Mouse (Mus musculus): ENCODE results near the gene Trim71.

Trim71 gene

DNA sequence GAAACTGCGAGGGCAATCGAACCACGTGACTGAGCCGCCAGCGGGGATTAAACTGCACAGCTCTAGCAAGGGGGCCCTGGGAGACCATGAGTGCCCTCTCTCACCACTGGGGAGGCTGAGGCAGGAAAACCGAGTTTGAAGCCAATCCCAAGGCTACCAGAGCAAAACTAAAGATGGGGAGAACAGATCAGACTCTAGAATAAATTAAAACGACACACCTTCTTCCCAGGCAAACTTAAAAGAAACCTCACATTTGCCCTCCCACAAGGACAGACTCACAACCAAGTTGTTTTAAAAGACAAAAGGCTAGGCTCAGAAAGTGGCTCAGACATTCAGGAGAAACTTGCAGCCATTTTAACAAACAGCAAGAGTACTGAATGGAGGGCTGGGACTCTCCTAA lies 7.1 kb downstream of the Trim71 start:
- CTCF ChIA-PET: no interaction called here

DNA sequence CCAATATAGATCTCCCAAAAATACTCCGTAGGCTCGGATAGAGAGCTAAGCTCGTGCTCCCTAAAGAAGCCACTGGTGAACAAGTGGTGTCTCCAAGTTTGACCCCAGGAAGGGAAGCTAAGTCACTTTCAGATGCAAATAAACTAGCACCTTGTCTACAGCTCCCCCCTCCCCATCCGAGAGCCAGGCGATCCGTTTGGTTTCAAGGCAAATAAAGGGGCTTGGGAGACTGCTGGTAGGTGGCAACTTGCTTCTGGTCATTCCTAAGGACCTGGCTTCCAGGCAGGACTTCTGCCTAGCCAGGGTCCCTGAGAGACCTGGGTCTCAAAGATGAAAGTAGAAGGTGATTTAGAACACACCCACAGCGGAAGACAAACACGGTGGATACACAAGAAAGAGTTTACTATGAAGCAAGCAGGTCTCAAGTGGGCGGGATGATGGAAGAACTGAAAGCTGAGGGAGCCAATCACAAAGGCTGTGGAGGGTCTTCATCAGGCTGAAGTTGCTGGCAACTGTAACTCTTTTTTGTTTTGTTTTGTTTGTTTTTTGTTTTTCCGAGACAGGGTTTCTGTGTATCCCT lies 7.8 kb downstream of the Trim71 start:
- CTCF ChIA-PET: interaction anchor here (0.6 kb wide), 1 partner anchor 12 kb away, joined by 3 read pairs; no protein-coding TSS in a partner anchor

DNA sequence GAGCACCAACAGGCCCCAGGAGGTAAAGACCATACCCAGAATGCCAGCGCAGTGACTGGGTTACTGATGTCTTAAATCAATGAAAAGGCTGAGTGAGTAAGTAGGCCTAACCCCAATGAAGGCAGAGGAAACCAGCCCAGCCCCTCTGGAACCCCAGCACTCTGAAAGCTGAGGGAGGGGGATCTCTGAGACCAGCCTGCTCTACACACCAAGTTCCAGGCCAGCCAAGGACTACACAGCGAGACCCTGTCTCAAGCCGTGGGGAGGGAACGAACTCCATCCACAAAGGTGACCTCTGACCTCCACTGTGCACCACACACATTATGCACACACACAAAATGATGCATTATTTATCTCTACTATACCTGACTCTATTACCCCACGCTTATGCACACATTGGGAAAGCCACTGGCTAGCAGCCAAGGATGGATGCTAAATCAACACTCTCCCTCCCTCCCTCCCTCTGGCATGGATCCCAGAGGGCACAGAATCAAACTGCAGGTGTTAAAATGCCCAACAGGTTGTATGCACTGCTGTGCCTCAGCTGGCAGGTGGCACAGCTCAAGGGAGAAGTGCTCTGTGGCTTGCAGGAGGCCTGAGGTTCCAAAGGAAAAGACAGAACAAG lies 9.7 kb downstream of the Trim71 start:
- CTCF ChIA-PET: no interaction called here

DNA sequence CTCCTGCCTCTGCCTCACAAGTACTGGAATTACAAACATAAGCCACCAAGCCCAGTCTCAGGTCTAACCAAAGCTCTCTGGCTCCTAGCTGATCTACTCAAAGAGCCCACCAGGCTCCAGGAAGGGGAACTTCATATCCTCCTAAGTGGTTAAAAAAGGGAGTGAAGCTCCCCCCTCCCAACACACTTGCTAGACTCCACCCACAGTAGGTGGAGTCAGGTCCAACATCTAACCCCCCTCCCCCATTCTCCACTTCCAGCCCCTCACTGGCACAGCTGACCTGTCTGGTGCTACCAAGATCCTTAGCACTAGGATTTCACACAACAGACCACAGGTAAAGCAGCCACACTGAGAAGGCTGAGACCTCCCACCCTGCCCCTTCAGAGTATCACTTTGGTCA lies 10.3 kb downstream of the Trim71 start:
- CTCF ChIA-PET: no interaction called here

DNA sequence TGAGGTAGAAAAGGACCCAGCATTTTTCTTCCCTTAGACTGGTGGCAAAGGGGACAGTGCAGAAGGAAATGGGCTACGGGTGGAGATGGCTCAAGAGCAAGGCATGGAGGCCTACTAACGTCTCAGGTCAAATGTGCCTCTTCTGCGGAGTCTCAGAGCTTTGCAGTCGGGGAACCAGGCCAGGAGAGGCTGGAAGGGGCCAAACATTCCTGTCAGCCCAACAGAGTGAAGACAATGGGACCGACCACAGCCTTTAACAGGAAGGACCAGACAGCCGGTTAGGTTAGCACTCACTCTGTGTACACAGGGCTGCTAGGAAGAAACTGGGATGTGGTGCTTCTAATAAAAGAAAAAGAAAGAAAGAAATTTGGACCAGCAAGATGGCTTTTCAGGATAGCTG lies 14.1 kb downstream of the Trim71 start:
- CTCF ChIA-PET: no interaction called here

DNA sequence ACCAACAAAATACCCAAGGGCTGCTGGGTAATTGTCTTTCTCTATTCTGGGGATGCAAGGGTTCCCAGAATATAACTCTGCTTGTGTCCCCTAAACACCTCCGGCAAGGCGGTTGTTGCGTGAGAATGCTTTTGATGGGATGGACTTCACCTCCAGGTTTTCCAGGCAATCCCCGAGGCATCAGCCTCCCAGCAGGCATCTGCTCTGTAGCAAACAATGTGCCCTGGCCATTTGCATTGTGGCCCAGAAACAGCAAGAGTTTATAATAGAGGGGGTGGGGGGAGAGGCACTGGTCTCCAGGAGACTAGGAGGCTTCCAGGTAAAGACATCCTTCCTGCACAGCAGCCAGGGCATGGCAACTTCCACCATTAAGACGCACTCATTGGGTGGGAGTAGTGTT lies 15.1 kb downstream of the Trim71 start:
- CTCF ChIA-PET: no interaction called here

DNA sequence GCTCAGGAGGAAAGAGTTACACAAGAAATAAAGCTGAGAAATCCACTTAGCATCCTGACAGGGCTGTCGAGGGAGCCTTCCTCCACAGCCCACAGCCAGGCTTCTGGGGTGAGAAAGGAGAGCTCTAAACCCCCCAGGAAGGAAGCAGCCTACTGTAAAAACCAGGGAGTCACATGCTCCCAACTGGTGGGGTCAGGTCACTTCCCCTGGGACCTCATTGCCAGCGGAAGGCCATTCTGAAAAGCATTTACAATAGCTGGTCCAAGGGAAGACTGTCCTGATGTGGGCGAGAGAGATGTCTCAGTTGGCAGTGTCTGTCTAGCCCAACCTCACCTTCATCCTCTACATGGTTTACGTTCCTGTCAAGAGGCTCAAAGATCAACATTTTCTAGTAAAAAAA lies 15.7 kb downstream of the Trim71 start:
- CTCF ChIA-PET: no interaction called here

DNA sequence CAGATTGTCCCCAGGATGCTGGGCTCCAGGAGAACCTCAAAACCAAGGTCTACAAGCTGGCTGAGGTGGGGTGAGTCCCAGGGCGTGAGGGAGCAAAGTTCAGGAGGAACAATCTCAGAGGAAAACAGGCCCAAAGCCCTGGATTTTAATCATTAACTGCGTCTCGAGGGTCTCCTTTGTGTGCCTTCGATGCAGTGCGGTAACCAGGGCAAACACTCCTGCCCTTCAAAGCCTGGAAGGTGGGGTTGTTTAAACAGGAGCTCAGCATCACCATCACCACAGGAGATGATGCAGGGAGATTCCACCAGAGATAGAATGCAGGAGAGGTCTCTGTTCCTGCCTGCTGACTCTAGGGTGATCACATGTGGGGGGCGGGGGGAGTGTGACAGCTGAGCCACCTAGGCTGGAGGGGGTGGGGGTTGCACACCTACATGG lies 16.5 kb downstream of the Trim71 start:
- CTCF ChIA-PET: no interaction called here

DNA sequence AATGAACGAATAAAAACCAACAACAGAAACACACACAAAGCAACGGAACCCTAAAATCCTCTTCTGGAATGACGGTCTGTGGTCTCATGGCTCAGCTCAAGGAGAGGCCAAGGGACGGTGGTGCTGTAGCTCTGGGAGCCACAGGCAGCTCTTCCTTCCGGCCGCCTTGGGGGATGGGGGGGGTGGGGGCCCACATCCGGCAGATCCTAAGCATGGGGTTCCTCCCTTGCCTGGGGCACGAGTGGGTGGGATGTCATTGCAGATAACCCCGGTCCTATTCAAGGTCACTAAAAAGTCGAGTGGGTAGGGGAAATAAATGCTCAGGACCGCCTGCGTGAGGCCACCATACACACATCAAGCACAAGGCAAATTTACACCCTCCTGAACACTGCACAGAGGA lies 17.4 kb downstream of the Trim71 start:
- CTCF ChIA-PET: no interaction called here

DNA sequence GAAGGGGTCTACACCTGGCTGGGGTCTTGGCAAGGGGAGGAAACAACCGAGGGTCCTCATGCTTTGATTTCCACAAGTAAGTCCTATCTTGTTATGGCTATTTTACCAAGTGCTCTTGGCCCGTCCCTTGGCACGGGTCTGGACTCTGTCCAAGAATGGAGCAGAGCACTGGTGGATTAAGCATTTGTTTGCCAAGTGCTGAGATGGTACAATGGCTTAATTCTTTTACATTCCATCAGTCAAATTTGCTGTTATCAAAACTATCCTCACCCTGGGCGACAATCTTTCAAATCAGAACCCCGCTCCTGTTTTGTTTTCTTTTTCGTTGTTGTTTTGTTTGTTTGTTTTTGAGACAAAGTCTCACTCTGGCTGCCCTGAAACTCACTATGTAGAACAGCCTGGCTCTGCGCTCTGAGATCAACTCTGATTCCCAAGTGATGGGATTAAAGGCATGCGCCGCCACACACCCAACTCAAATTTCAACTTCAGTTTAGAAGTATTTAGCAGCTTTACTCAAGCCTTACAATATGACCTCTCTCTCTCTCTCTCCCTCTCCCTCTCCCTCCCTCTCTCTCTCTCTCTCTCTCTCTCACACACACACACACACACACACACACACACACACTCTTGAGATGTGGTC lies 19.3 kb downstream of the Trim71 start:
- CTCF ChIA-PET: no interaction called here

DNA sequence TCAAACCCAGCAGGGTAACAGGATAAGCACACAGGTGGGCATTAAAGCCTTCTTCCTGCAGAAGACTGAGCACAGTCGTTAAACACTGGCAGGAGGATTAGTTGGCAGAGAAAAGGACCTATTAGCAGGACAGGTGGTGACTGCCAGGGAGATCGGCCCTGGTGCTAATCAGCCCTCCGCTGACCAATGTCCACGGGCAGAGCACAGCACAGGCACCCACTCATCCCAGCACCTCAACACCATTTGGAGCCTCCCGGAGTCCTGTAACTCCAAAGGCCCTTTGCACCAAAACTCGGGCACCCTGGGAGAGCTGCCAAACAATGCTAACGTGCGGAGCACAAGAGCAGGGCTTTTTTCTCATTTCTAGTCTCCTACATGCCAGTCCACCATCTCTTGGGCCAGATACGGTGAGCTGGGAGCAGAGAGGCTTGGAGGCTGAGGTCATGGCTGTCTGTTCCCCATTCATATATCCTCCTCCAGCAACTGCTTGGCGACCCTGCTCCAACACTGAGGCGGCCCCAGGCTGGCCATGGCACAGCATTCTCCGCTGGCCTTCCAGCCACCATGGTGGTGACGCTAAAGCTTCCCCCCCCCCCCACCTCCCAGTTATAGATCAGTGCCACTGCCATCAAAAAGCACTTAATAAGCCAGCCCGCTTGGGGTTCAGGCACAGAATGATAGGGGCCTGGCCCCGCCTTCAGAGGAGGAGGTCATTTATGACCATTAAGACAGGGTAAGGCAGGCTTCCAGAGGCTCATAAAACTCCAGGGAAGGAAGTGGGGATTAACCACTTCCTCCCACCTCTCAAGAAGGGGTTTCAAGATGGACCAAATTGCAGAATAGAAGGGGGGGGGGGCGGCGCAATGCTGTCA lies 20.1 kb downstream of the Trim71 start:
- CTCF ChIA-PET: no interaction called here

DNA sequence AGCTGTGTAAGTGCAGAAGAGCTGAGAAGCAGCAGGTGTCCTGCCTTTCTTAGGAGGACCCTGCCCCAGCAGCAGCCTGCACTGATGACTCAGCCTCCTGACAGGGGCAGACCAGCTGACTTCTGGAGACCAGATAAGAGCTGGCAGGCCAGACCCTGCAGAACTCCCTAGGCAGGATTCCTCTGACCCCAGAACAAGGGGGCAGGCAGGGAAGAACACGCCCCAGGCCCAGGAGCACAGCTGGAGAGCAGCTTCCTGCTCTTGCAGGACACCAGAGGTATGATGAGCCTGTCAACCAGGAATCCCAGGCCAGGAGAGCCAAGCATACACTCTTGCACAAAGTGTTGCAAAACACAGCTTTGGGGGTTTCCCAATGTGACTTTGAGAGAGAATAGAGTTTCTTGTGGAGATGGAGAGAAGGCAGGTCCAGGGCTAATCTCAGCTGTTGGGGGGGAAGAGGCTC lies 22.9 kb downstream of the Trim71 start:
- CTCF ChIA-PET: no interaction called here

DNA sequence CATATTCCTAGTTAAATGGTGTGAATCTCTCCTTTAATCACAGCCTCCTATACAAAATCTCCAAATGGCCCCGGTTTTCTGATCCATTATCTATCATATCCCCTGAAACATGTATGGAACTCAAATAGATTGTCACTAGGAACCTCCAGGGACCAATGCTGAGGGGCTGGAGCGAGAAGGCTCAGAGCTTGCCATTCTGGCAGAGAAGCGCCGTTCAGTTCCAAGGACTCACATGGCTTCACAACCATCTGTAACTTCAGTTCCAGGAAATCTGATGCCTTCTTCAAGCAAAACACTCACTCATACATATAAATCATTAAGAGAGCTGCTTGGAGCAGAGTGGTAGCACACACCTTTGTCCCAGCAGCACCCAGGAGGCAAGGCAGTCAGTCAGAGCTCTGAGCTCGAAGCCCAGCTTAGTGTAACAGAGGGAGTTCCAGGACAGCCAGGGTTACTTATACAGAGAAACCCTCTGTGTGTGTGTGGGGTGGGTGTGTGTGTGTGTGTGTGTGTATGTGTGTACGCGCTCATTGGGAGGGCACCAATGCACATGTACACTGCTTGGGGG lies 25.1 kb downstream of the Trim71 start:
- CTCF ChIA-PET: interaction anchor here (0.5 kb wide), 1 partner anchor 1121 kb away, joined by 4 read pairs; no protein-coding TSS in a partner anchor

DNA sequence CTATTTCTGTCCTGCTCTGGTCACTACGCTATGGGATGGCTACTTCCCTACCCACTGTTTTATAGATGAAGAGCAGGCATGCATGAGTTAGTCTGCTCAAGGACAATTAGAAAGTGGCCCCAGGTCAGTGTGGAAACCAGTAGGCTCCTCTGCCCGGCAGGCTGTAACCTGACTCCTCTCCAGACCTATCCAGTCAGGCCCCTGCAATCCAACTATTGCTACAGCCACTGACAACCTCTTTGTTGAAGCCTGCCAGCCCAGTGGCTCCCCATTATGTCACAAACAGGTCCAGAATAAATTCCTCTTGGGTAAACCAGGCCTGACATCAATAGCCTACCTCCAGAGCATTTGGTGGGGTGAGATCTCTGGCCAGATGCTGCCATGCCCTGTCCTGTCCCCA lies 27.5 kb downstream of the Trim71 start:
- CTCF ChIA-PET: no interaction called here

DNA sequence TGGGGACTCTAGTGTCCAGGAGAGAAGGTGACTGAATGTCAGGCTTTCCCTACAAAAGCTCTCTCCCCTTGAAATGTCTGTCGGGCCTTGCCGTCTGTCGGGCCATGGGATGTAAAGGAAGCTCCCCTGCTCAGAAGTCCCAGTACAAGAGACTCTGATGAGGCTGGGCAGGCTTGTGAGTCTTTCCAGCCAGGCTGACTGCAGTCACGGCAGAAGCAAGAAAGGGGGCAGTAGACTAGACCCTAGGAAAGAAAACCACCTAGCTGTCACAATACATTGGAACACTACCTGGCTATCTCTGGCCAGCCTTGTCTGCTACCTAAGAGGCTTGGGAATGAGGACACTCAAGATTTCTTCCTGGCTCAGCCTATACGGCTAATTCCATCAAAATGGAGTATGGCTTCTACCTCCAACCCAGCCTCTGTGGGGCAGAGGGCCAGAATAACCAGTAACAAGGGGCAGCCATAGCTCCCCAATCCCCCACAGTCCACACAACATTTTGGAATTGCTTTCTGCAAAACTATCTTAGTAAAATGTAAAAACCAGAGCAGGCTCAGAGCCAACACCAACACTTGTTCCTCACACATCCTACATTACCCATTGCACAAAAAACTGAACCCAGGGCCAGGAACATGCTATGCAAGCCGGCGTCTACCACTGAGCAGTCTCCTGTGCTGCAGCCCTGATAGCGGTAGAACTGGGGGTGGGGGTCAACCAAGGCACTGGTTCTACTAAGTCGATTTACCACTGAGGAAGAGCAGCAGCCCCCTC lies 29.2 kb downstream of the Trim71 start:
- CTCF ChIA-PET: interaction anchor here (0.6 kb wide), 1 partner anchor 589 kb away, joined by 5 read pairs; no protein-coding TSS in a partner anchor

DNA sequence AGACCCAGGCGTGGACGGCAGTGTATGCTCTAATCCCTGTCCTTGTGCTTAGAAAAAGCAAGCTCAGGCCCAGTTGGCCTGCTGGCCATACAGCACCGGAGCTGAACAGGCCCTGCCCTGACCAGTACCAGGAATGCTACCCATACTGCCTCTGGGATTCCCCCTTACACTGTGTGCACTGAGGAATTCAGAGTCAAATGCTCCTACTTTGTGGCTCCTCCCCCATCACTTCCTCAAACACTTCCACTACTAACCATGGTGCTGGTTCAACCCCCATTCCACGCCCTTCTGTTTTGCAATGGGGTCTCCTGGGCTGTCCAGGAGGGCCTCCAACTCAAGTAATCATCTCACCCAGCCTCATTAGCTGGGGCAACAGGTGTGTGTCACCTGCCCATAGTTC lies 30.3 kb downstream of the Trim71 start:
- CTCF ChIA-PET: no interaction called here

DNA sequence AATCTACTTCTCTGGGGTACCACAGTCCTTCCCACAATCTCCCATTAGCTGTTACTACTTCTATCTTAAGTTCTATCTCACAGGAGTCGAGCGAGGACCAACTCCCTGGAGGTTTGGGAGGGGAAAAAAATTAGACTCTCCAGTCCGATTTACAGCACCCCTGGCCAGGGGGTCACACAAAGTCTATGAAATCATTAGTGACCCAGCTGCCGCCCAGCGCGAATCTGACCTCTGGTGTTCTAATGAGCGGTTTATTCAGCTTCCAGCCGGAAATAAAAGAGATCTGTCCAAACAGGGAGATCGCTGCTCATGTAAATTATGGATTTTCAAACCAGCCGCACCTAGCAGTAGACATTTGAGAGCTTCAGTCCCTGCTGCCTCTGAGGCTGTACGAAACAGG lies 32.9 kb downstream of the Trim71 start:
- CTCF ChIA-PET: no interaction called here

DNA sequence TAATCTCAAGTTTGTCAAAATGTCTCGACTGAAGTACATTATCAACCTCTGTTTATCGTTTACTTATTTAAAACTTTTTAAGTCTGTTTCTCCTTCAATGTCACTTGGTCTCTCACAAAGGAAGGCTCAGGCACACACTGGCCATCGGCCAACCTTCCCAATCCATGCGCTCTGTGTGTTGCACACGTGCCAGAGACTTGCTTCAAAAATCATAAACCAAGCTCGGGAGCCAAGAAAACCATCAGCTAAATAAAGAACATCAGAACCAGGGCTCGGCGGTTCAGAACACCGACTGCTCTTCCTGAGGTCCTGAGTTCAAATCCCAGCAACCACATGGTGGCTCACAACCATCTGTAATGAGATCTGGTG lies 35.5 kb downstream of the Trim71 start:
- CTCF ChIA-PET: no interaction called here

DNA sequence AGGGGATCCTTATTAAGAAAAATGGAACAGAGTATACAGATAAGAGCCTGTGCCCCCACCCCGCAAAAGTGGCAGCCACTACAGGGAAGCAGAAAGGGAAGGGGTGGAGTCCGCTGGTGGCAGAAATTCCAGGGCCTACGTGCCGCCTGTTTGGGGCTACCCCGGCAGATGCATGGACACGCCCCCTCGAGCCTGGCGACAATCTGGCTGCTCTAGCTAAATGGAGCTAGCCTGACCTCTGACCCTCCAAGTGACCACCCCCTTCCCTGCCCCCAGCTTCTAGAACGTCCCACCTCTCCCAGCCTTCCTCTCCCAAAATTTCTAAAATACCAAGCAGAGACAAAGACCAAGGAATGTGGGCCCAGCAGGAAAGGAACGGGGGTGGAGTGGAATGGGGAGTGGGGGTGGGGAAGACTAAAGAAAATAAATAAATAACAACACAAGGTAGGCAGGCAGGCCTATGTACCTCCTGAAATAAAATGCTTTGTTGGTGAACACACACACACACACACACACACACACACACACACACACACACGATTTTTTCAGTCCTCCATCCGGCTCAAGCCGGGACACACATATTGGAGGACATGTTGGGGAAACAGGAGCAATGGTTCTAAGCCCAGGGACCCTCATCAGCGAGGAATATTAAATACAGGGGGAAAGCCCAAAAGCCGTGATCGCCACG lies 36.0 kb downstream of the Trim71 start:
- CTCF ChIA-PET: no interaction called here

DNA sequence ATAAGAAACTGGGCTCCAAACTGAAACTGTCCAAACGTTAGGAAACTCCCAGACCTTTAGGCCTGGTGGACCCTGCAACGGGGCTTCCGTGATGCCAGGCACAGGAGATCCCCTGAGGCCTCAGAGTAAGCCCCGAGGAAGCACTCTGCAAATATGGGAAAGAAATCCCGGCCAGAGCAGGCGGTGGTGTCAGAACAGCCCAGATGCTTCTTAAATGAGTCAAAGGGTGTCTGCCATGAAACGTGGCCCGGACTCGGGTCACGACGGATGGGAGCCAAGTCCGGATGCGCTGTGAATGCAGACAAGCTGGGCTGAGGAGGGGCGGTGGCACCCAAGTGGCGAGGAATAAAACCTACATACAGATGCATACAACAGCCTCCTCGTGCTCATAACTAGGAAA lies 37.1 kb downstream of the Trim71 start:
- CTCF ChIA-PET: no interaction called here

DNA sequence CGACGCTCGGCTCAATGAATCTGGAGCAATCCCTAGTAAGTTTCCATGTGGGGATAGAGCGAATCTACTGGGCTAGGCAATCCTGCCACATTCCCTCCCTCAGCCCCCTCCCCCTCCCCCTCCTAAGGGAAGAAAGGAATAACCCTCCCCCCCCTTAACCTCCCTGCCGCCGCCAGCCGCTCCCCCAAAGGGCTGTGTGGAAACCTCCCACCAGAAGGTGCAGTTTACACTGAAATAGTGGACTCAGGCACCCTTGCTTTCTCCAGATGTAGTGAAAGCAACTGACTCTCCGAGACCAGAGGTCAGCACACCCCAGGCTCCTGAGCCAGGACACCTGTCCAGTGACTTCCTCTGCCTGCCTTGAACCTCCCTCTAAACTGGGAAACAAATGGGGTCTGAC lies 37.6 kb downstream of the Trim71 start:
- CTCF ChIA-PET: no interaction called here
